Mouse (Mus musculus): Measurements from ENCODE around the gene Epb42. TPM values are rescaled to one million over a fixed set of nuclear protein-coding genes. Genes with fewer than 3 reads are reported as not detected.
"Not testable (repeated sequence)": the region's sequence is repeated elsewhere in the genome, so short reads cannot be mapped to it uniquely, and the experiment has no call there.

The Epb42 gene
- total and polyA plus RNA-seq, 2 experiments from 2014 or later, result 0.18 to 0.73 TPM

DNA sequence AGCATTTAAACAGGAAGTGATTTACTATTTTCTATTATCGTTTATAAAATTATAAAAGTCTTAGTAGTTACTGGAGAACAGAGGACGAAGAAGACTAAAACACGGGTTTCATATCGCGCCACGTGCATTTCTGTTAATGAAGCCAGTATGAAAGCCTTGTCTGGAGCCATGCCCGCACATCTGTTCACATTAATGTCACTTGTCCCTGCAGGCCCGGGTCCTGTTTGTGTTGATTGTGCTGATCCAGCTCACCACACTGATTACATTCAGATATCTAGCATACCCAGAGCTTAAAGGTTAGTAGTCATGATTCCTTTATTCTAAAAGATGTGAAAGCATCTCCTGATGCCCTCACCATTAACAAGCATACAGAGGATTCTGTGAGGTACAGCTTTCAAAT lies 38.0 kb downstream of the Epb42 start:
- no peak for TF ChIP-seq CTCF (IDR thresholded peaks at IDR 0.05; ENCODE audit: low read depth)
- Histone ChIP-seq H3K4me2 (ENCODE audit: low read depth, low read length) (no peak overlapping the region), H3K27ac (no peak overlapping the region), H3K4me3 (ENCODE audit: low read length) (no peak overlapping the region), H3K9me3 (ENCODE audit: low read length) (no peaks in the 10 kb centered on the region), H3K36me3 (ENCODE audit: insufficient read depth, low read length) (no peaks in the 10 kb centered on the region), H3K4me1 (ENCODE audit: insufficient read depth, low read length) (no peaks in the 10 kb centered on the region), H3K9ac (replicated peaks; ENCODE audit: low read length) (no peak overlapping the region), H3K27me3 (ENCODE audit: insufficient read depth, low read length) (no peaks in the 10 kb centered on the region)
- no peak for DNase-seq (ENCODE audit: low spot score)
- no peak for ATAC-seq
- 81% methylated on average over 8 of the region's 8 CpGs for WGBS

DNA sequence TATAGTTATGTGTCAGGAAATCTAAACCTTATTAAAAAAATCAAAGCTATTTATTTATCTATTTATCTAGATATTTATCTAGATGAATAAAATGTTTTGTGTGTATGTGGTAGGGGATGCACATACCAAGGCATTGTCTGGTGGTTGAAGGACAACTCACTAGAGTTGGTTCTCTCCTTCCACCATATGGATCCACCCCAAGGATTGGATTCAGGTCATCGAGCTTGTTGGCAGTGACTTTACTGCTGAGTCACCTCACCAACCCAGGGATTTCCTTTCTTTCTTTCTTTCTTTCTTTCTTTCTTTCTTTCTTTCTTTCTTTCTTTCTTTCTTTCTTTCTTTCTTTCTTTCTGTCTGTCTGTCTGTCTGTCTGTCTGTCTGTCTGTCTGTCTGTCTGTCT lies 40.3 kb downstream of the Epb42 start:
- not testable (repeated sequence) for H3K4me3 ChIP-seq (ENCODE audit: low read length); H3K36me3 ChIP-seq (ENCODE audit: insufficient read depth, low read length); H3K4me1 ChIP-seq (ENCODE audit: insufficient read depth, low read length); H3K9me3 ChIP-seq (ENCODE audit: low read length); H3K4me2 ChIP-seq (ENCODE audit: low read depth, low read length); H3K9ac ChIP-seq (replicated peaks; ENCODE audit: low read length); ATAC-seq; H3K27me3 ChIP-seq (ENCODE audit: insufficient read depth, low read length); H3K27ac ChIP-seq; DNase-seq (ENCODE audit: low spot score)
- WGBS, result 65% methylated on average over 1 of the region's 1 CpGs

DNA sequence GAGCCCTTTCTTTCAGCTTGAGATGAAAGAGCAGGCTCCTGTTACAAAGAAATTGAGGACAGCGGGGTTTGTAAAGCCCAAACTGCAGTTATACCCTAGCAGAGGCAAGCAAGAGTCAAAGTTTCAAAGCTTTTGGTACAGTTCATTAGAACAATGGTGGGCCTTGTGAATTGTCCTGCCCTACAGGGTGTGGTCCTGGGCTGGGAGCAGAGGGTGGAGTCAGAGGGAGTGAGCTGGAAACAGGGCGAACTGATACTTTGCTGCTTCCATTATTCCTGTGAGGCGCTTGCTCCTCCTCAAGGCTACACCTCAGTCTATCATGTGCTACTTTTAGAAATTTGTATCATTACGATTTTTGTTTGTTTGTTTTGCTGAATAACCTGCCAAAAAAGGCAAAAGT lies 45.7 kb downstream of the Epb42 start:
- Histone ChIP-seq H3K4me3 (ENCODE audit: low read length) (no peak overlapping the region), H3K9me3 (ENCODE audit: low read length) (no peaks in the 10 kb centered on the region), H3K9ac (replicated peaks; ENCODE audit: low read length) (no peak overlapping the region), H3K36me3 (ENCODE audit: insufficient read depth, low read length) (peaks cover 12% of the 10 kb centered on the region; the same call in 1 of the 2 replicates), H3K4me2 (ENCODE audit: low read depth, low read length) (no peak overlapping the region), H3K4me1 (ENCODE audit: insufficient read depth, low read length) (no peaks in the 10 kb centered on the region), H3K27ac (no peak overlapping the region), H3K27me3 (ENCODE audit: insufficient read depth, low read length) (no peaks in the 10 kb centered on the region)
- DNase-seq (ENCODE audit: low spot score) (no peak), ATAC-seq (no peak)
- WGBS, result 77% methylated on average over 4 of the region's 4 CpGs
- TF ChIP-seq CTCF (IDR thresholded peaks at IDR 0.05; ENCODE audit: low read depth), result no peak

DNA sequence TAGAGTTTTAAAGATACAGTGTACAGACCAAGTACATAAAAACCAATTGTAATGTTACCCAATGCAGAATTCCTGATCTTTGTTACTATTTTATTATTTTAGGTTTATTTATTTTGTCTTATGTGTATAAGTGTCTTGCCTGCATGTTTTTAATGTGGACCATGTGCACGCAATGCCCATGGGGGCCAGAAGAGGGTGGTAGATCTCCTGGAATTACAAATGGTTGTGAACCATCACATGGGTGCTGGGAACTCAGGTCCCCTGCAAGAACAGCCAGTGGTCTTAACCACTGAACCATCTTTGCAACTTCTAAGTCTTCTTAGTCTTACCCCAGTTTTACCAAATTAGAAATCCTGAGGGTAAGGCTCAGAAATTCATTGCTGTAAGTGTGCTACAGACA lies 51.6 kb downstream of the Epb42 start:
- no peaks in the 10 kb centered on the region for H3K9me3 ChIP-seq (ENCODE audit: low read length)
- DNase-seq (ENCODE audit: low spot score) (no peak), ATAC-seq (no peak)
- TF ChIP-seq CTCF (IDR thresholded peaks at IDR 0.05; ENCODE audit: low read depth), result peak; percentile 9; the same call in 1 of the 2 replicates
- H3K9ac ChIP-seq (replicated peaks; ENCODE audit: low read length), result no peak overlapping the region
- no peak overlapping the region for H3K4me3 ChIP-seq (ENCODE audit: low read length)
- peaks cover 9% of the 10 kb centered on the region; the same call in 1 of the 2 replicates for H3K36me3 ChIP-seq (ENCODE audit: insufficient read depth, low read length)
- H3K4me1 ChIP-seq (ENCODE audit: insufficient read depth, low read length), result no peaks in the 10 kb centered on the region
- WGBS, result 97% methylated on average over 1 of the region's 1 CpGs
- no peak overlapping the region for H3K4me2 ChIP-seq (ENCODE audit: low read depth, low read length)
- H3K27ac ChIP-seq, result no peak overlapping the region
- no peaks in the 10 kb centered on the region for H3K27me3 ChIP-seq (ENCODE audit: insufficient read depth, low read length)

DNA sequence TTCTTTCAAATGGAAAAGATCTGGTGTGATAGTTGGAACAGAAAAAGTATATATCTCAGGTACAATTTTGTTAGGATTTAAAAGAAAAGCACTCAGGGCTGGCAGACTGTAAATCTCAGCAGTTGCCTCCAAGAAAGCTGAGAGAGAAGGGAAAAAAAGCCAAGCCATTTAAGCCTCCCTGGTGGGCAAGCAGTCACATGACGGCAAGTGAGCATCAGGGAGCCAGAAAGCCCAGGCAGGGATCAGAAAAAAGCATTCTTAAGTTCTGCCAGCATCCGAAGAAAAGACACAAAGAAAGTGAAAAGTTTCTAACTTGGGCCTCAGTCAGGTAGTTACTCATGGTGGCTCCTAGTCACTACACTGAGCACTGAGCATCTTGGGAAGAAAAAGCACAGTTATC lies 53.3 kb downstream of the Epb42 start:
- no peak for TF ChIP-seq CTCF (IDR thresholded peaks at IDR 0.05; ENCODE audit: low read depth)
- Histone ChIP-seq H3K27me3 (ENCODE audit: insufficient read depth, low read length) (no peaks in the 10 kb centered on the region), H3K4me2 (ENCODE audit: low read depth, low read length) (no peak overlapping the region), H3K4me1 (ENCODE audit: insufficient read depth, low read length) (no peaks in the 10 kb centered on the region), H3K4me3 (ENCODE audit: low read length) (no peak overlapping the region), H3K36me3 (ENCODE audit: insufficient read depth, low read length) (peaks cover 9% of the 10 kb centered on the region; the same call in 1 of the 2 replicates), H3K27ac (no peak overlapping the region), H3K9ac (replicated peaks; ENCODE audit: low read length) (no peak overlapping the region), H3K9me3 (ENCODE audit: low read length) (no peaks in the 10 kb centered on the region)
- ATAC-seq (no peak), DNase-seq (ENCODE audit: low spot score) (no peak)
- 5% methylated on average over 2 of the region's 2 CpGs for WGBS

DNA sequence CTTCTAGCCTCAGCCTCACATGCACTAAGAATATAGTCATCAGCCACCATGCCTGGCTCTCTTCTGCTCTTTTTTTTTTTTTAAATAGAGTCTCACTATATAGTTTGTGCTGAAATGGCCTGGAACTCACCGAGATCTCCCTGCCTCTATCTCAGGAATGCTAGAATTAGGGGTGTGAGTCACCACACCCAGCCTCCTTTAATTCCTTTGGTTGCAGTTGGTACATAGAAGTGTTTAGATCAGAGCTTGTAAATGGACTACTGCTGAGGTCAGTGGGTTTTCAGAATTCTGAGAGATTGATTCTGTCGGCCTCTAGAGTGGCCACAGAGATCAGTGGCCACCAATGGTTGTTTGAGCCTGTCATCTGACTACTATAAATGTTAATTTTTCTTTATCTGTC lies 56.0 kb downstream of the Epb42 start:
- Histone ChIP-seq H3K9ac (replicated peaks; ENCODE audit: low read length) (no peak overlapping the region), H3K27me3 (ENCODE audit: insufficient read depth, low read length) (no peaks in the 10 kb centered on the region), H3K4me1 (ENCODE audit: insufficient read depth, low read length) (no peaks in the 10 kb centered on the region), H3K36me3 (ENCODE audit: insufficient read depth, low read length) (no peaks in the 10 kb centered on the region), H3K4me3 (ENCODE audit: low read length) (no peak overlapping the region), H3K4me2 (ENCODE audit: low read depth, low read length) (no peak overlapping the region), H3K9me3 (ENCODE audit: low read length) (no peaks in the 10 kb centered on the region), H3K27ac (no peak overlapping the region)
- no peak for ATAC-seq
- WGBS, result 71% methylated on average over 2 of the region's 2 CpGs
- TF ChIP-seq CTCF (IDR thresholded peaks at IDR 0.05; ENCODE audit: low read depth), result no peak
- DNase-seq (ENCODE audit: low spot score), result no peak

DNA sequence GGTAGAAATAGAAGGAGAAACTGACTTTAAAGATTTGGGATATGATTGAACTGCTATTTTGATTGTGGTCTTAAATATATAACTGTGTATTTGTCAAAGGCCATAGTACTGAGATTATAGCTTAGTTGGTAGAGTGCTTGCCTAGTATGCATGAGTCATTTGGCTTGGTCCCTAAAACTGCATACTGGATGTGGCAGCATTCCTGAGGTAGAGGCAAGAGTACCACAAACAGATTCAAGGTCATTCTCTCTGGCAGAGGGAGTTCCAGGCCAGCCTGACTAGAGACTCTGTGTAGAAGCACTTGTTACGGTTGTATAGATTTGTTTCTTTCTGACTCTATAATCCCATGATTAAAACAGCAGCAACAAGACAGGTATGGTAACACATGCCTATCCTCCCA lies 57.1 kb downstream of the Epb42 start:
- Histone ChIP-seq H3K9ac (replicated peaks; ENCODE audit: low read length) (no peak overlapping the region), H3K4me1 (ENCODE audit: insufficient read depth, low read length) (no peaks in the 10 kb centered on the region), H3K4me3 (ENCODE audit: low read length) (no peak overlapping the region), H3K9me3 (ENCODE audit: low read length) (no peaks in the 10 kb centered on the region), H3K36me3 (ENCODE audit: insufficient read depth, low read length) (no peaks in the 10 kb centered on the region), H3K27ac (no peak overlapping the region), H3K27me3 (ENCODE audit: insufficient read depth, low read length) (no peaks in the 10 kb centered on the region), H3K4me2 (ENCODE audit: low read depth, low read length) (no peak overlapping the region)
- ATAC-seq, result no peak
- 92% methylated on average over 1 of the region's 1 CpGs for WGBS
- DNase-seq (ENCODE audit: low spot score), result no peak
- no peak for TF ChIP-seq CTCF (IDR thresholded peaks at IDR 0.05; ENCODE audit: low read depth)
